Mouse (Mus musculus) spleen, postnatal 10 days (tissue): ENCODE results near the gene Rapgef4.
"Not testable (repeated sequence)": the region's sequence is repeated elsewhere in the genome, so short reads cannot be mapped to it uniquely, and the experiment has no call there.

Experiments
- DNase-seq, 2 experiments: peaks; one replicate each; pipeline ENCODE4 v3.0.0; 2021 to 2022; ENCODE audit warnings: low spot score in 2 of 2

The Rapgef4 gene

GRCm38 (mm10) chr2:72117138-72118011 lies 136.3 kb downstream of the Rapgef4 start:
- peak in 1 of 2 experiments; percentile 59 for DNase-seq

- DNase-seq, result no peak
Observed at GRCm38 (mm10) chr2:72120211-72120610, 139.2 kb downstream of the Rapgef4 start.

GRCm38 (mm10) chr2:72122410-72123223 lies 141.6 kb downstream of the Rapgef4 start:
- no peak for DNase-seq

GRCm38 (mm10) chr2:72123851-72124250 lies 142.8 kb downstream of the Rapgef4 start:
- no peak for DNase-seq

- DNase-seq, result no peak
Observed at GRCm38 (mm10) chr2:72125786-72126185, 144.7 kb downstream of the Rapgef4 start.

- DNase-seq, result no peak
Observed at GRCm38 (mm10) chr2:72126411-72126810, 145.4 kb downstream of the Rapgef4 start.

GRCm38 (mm10) chr2:72129612-72130311 lies 148.7 kb downstream of the Rapgef4 start:
- no peak for DNase-seq

GRCm38 (mm10) chr2:72132222-72132621 lies 151.2 kb downstream of the Rapgef4 start:
- DNase-seq, result no peak

- no peak for DNase-seq
Observed at GRCm38 (mm10) chr2:72136045-72136444, 155.0 kb downstream of the Rapgef4 start.

- no peak for DNase-seq
Observed at GRCm38 (mm10) chr2:72136486-72137264, 155.6 kb downstream of the Rapgef4 start.

- peak in 1 of 2 experiments; percentile 36 for DNase-seq
Observed at GRCm38 (mm10) chr2:72139863-72140845, 159.1 kb downstream of the Rapgef4 start.

GRCm38 (mm10) chr2:72141091-72141490 lies 160.1 kb downstream of the Rapgef4 start:
- DNase-seq, result no peak

GRCm38 (mm10) chr2:72141732-72142131 lies 160.7 kb downstream of the Rapgef4 start:
- not testable (repeated sequence) for DNase-seq

GRCm38 (mm10) chr2:72143413-72143812 lies 162.4 kb downstream of the Rapgef4 start:
- DNase-seq, result no peak

GRCm38 (mm10) chr2:72144576-72145200 lies 163.6 kb downstream of the Rapgef4 start:
- no peak for DNase-seq

- DNase-seq, result peak in 1 of 2 experiments; percentile 29
Observed at GRCm38 (mm10) chr2:72145281-72145875, 164.3 kb downstream of the Rapgef4 start.

GRCm38 (mm10) chr2:72146061-72146460 lies 165.0 kb downstream of the Rapgef4 start:
- DNase-seq, result no peak

- DNase-seq, result no peak
Observed at GRCm38 (mm10) chr2:72147246-72147645, 166.2 kb downstream of the Rapgef4 start.

GRCm38 (mm10) chr2:72147695-72148094 lies 166.7 kb downstream of the Rapgef4 start:
- no peak for DNase-seq
